Comparison of ENCODE assay signal across 8 mouse cellular contexts in genomic region chr1:52500314-52500981, GRCm38 (mm10). TPM values are rescaled to one million over a fixed set of nuclear protein-coding genes. Genes with fewer than 3 reads are reported as not detected.
DNase-seq lines count a peak whose midpoint lies in the region; ATAC-seq and TF ChIP-seq lines count a peak whose summit lies in the region.

TSS of gene Nab1 (minus strand) at chr1:52500679.

- H3K4me1 ChIP-seq in hindbrain, postnatal 0 days (ENCODE audit: insufficient read depth, low read length): no peaks in the 10 kb centered on the region

- no peaks in the 10 kb centered on the region for H3K36me3 ChIP-seq in hindbrain, postnatal 0 days (ENCODE audit: insufficient read depth, low read length)

- peak; percentile 57 for DNase-seq in ZHBTc4 (ENCODE audit: low read depth, low spot score)
- DNase-seq in cerebellum, postnatal 36 days: peak; percentile 77 to 88
- peak; percentile 41 to 58 for DNase-seq in gastrocnemius, adult 8-10 months (ENCODE audit: low spot score in 2 of 2)
- DNase-seq in hindbrain, postnatal 0 days (ENCODE audit: low spot score): peak; percentile 85
- peak; percentile 40 to 90 for DNase-seq in left cerebral cortex, postnatal 10 days (ENCODE audit: extremely low spot score in 1 of 2, low spot score in 2 of 2)
- peak; percentile 81 to 83 for DNase-seq in right cerebral cortex, postnatal 10 days (ENCODE audit: low spot score in 2 of 2)
- peak; percentile 55 to 71 for DNase-seq in urinary bladder, postnatal 36 days (ENCODE audit: low spot score in 2 of 2)

- WGBS in hindbrain, postnatal 0 days: 1% methylated on average over 37 of the region's 80 CpGs

- H3K9ac ChIP-seq in hindbrain, postnatal 0 days (replicated peaks; ENCODE audit: low read length): peak within 1 kb of the TSS; percentile 83

- ATAC-seq in hindbrain, postnatal 0 days: peak; percentile 93
- ATAC-seq in megakaryocyte progenitor cell, adult 5-6 weeks (replicated peaks; ENCODE audit: poor library complexity): peak; percentile 72

- intact Hi-C loops in left cerebral cortex, postnatal 10 days (cut with DNase I): no loop called here

- H3K4me3 ChIP-seq in hindbrain, postnatal 0 days (ENCODE audit: low read length): peak within 1 kb of the TSS; percentile 62

- H3K4me2 ChIP-seq in hindbrain, postnatal 0 days (ENCODE audit: low read depth, low read length): peak within 1 kb of the TSS; percentile 63

- H3K9me3 ChIP-seq in hindbrain, postnatal 0 days (ENCODE audit: low read length): no peaks in the 10 kb centered on the region

- no peaks in the 10 kb centered on the region for H3K27me3 ChIP-seq in hindbrain, postnatal 0 days (ENCODE audit: insufficient read depth, low read length)

- no peak for TF ChIP-seq CTCF in hindbrain, postnatal 0 days (IDR thresholded peaks at IDR 0.05; ENCODE audit: low read depth)

- peak within 1 kb of the TSS; percentile 81 for H3K27ac ChIP-seq in hindbrain, postnatal 0 days

RNA-seq across cellular contexts. Expression of gene Nab1, which starts in this region (rescaled TPM):
- total RNA-seq in gastrocnemius, adult 8-10 months (2022): 10 to 100 TPM in 2 of 4 experiments, 1 to 10 TPM in 2; 9.2 to 11.5 (median 10.4) TPM
- 15.7 and 15.8 TPM in 2 replicates for total RNA-seq in hindbrain, postnatal 0 days (2014; rRNA removed)
- 9.8 TPM in 2 replicates for polyA plus RNA-seq in hindbrain, postnatal 0 days (2015; fragmentation: Nextera tagmentation; extraction: Ambion mirVana)
- total RNA-seq in left cerebral cortex, postnatal 10 days (2021): 10 to 100 TPM; 28.3 to 29.3 TPM
- 43.3 and 44.0 TPM in 2 replicates for total RNA-seq in megakaryocyte progenitor cell, adult 5-6 weeks (2015)
- total RNA-seq in megakaryocyte progenitor cell, adult 5-6 weeks (2017): 35.0 and 36.6 TPM in 2 replicates

Comparison
In these comparisons a context has a peak if more than half of its experiments do, and no peak if none do; other contexts are left out.
1. Peak in every context shown above with its lines: DNase-seq, ATAC-seq, H3K4me3 ChIP-seq and H3K27ac ChIP-seq.